Mouse (Mus musculus) ovary, postnatal 36 days (tissue): ENCODE results near the gene Zfand5.

Experiments used
- DNase-seq: peaks from one replicate; pipeline ENCODE4 v3.0.0; 2022; ENCODE audit warnings: low spot score, mixed read lengths

The Zfand5 gene

GRCm38 (mm10) chr19:21329770-21330169, 57.7 kb downstream of the Zfand5 start:
- DNase-seq: peak; percentile 35

GRCm38 (mm10) chr19:21330305-21331115, 58.4 kb downstream of the Zfand5 start:
- no peak for DNase-seq

DNA sequence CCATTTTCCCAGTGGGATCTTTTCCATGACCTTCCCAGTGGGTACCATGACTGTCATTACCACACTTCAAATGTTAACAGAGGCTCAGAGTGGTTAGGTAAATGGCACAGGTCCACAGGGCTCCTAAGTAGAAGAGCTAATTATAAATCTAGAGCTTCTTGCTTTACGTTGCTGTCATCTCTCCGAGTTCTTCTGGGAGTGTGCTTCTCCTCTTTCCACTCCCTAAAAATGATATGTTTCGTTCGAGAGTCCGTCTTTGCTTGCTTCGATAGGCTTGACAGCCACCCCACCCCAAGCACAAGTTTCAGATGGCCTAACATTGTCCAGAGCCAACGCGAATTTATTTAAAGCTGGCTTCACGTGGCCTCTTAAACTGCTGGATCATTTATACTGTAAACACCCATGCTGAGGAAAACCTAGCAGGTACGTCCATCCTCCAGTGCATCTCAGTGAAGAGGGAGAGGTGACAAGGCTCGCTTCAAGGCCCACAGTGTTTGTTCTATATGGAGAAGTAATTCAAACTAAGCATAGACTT, 59.6 kb downstream of the Zfand5 start:
- DNase-seq: no peak
